Mouse (Mus musculus) MEL-GATA-1-ER (cell line): Measurements from ENCODE around the gene Smarca4.

Source experiments
- DNase-seq: peaks from one replicate; pipeline ENCODE4 v3.0.0-alpha.2; 2012; ENCODE audit warnings: low read depth; ENCODE audit errors: extremely low read depth

Gene Smarca4

GRCm38 (mm10) chr9:21601073-21601472 lies 14.9 kb upstream of the Smarca4 start:
- DNase-seq, result no peak

- DNase-seq, result peak; percentile 66
Measured at GRCm38 (mm10) chr9:21601722-21602399, 14.1 kb upstream of the Smarca4 start.

- no peak for DNase-seq
Measured at GRCm38 (mm10) chr9:21604119-21604518, 11.8 kb upstream of the Smarca4 start.

GRCm38 (mm10) chr9:21605865-21606264 lies 10.1 kb upstream of the Smarca4 start:
- no peak for DNase-seq

- no peak for DNase-seq
Measured at GRCm38 (mm10) chr9:21606648-21607047, 9.3 kb upstream of the Smarca4 start.

- no peak for DNase-seq
Measured at GRCm38 (mm10) chr9:21609861-21610260, 6.1 kb upstream of the Smarca4 start.

GRCm38 (mm10) chr9:21614864-21615616 lies 929 bp upstream of the Smarca4 start:
- DNase-seq, result peak; percentile 33

GRCm38 (mm10) chr9:21616232-21616781 lies 338 bp downstream of the Smarca4 start:
- DNase-seq, result no peak

GRCm38 (mm10) chr9:21617066-21617465 lies 1.1 kb downstream of the Smarca4 start:
- peak; percentile 45 for DNase-seq

GRCm38 (mm10) chr9:21620229-21620628 lies 4.3 kb downstream of the Smarca4 start:
- no peak for DNase-seq

- no peak for DNase-seq
Measured at GRCm38 (mm10) chr9:21622676-21623075, 6.7 kb downstream of the Smarca4 start.

GRCm38 (mm10) chr9:21625342-21626339 lies 9.7 kb downstream of the Smarca4 start:
- no peak for DNase-seq

- DNase-seq, result peak; percentile 27
Measured at GRCm38 (mm10) chr9:21626571-21626970, 10.6 kb downstream of the Smarca4 start.

GRCm38 (mm10) chr9:21627145-21627795 lies 11.3 kb downstream of the Smarca4 start:
- no peak for DNase-seq

GRCm38 (mm10) chr9:21630673-21631072 lies 14.7 kb downstream of the Smarca4 start:
- peak; percentile 50 for DNase-seq

GRCm38 (mm10) chr9:21633106-21633505 lies 17.1 kb downstream of the Smarca4 start:
- no peak for DNase-seq

- no peak for DNase-seq
Measured at GRCm38 (mm10) chr9:21635639-21636038, 19.7 kb downstream of the Smarca4 start.

- DNase-seq, result no peak
Measured at GRCm38 (mm10) chr9:21639031-21639430, 23.1 kb downstream of the Smarca4 start.

- DNase-seq, result no peak
Measured at GRCm38 (mm10) chr9:21646366-21646765, 30.4 kb downstream of the Smarca4 start.

- no peak for DNase-seq
Measured at GRCm38 (mm10) chr9:21647721-21648120, 31.8 kb downstream of the Smarca4 start.

- no peak for DNase-seq
Measured at GRCm38 (mm10) chr9:21652263-21652662, 36.3 kb downstream of the Smarca4 start.
